Mouse (Mus musculus) layer of hippocampus, adult 11-12 months (tissue): ENCODE data around the gene Rasal2.
A peak's percentile ranks its signal among the peaks of the same experiment; 100 is the strongest.

Experiments used
- DNase-seq: peaks from one replicate; pipeline ENCODE4 v3.0.0; 2022; ENCODE audit warnings: low spot score

Rasal2 gene

GRCm38 (mm10) chr1:157141014-157141413 is 271.4 kb downstream of the Rasal2 start:
- no peak for DNase-seq

- no peak for DNase-seq
Observed at GRCm38 (mm10) chr1:157137854-157138241, 274.5 kb downstream of the Rasal2 start.

- DNase-seq: peak; percentile 42
Observed at GRCm38 (mm10) chr1:157137132-157137853, 275.1 kb downstream of the Rasal2 start.

GRCm38 (mm10) chr1:157128219-157128618 is 284.2 kb downstream of the Rasal2 start:
- DNase-seq: no peak

- DNase-seq: no peak
Observed at GRCm38 (mm10) chr1:157123836-157124235, 288.6 kb downstream of the Rasal2 start.

GRCm38 (mm10) chr1:157119168-157119567 is 293.2 kb downstream of the Rasal2 start:
- DNase-seq: no peak

GRCm38 (mm10) chr1:157117440-157117839 is 295.0 kb downstream of the Rasal2 start:
- no peak for DNase-seq

GRCm38 (mm10) chr1:157114492-157114891 is 297.9 kb downstream of the Rasal2 start:
- DNase-seq: no peak

- DNase-seq: no peak
Observed at GRCm38 (mm10) chr1:157110287-157110835, 302.0 kb downstream of the Rasal2 start.

GRCm38 (mm10) chr1:157108580-157108979 is 303.8 kb downstream of the Rasal2 start, which contains the start of gene Tex35:
Gene Tex35 (minus strand): TSS chr1:157108680.
- DNase-seq: no peak

- DNase-seq: no peak
Observed at GRCm38 (mm10) chr1:157101122-157101865, 311.1 kb downstream of the Rasal2 start.

GRCm38 (mm10) chr1:157095534-157095933 is 316.9 kb downstream of the Rasal2 start:
- no peak for DNase-seq

GRCm38 (mm10) chr1:157092622-157093021 is 319.8 kb downstream of the Rasal2 start:
- DNase-seq: no peak

GRCm38 (mm10) chr1:157092140-157092539 is 320.3 kb downstream of the Rasal2 start:
- no peak for DNase-seq

GRCm38 (mm10) chr1:157090835-157091234 is 321.6 kb downstream of the Rasal2 start:
- DNase-seq: no peak

- peak; percentile 68 for DNase-seq
Observed at GRCm38 (mm10) chr1:157086097-157086994, 326.0 kb downstream of the Rasal2 start.
